Mouse (Mus musculus): ENCODE data around the gene Gm20773. TPM values are rescaled to one million over a fixed set of nuclear protein-coding genes. Genes with fewer than 3 reads are reported as not detected.

Gm20773 gene
- polyA plus RNA-seq (2014; fragmentation: Illumina TruSeq; extraction: RNeasy Lipid Tissue Mini Kit (QIAGEN cat#74804)), result not detected

DNA sequence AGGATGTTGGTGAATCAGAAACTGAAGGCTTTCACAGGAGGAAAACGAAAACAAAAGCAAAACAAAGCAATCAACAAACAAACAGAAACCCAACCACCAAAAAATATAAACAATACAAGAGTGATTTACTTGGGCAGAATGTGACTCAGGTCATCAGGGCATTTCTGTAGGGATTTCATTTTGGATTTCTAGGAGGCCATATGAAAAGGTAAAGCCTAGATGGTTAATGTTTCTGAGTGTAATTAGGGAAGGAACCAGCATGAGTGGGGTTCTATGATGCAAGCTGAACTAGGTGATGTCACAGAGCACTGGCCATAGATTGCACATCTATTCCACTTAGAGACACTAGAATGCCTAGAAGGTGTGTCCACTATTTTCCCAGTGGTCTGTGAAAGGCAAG lies at the start of gene Gm20773:
TSS of gene Gm20773 (plus strand) at position 301 of the 400 bp plus-strand sequence.

DNA sequence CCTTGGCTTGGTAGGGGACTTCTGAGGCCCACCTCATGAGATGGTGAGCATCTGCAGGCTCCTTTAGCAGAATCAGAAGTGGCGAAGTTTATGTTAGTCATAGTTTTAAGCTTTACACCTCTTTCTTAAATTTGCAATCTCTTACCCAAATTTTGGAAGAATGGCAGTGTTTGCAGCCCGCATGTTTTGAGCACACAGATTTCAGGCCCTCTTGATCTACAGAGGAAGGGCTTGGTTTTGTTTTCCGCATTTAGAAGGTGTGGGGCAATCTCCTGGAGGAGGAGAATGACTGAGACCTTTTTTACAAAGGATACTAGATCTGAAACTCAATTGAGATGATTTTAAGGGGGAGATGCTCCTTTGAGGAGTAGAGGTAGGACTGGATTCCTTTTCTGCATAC lies 28.3 kb upstream of the Gm20773 start, which contains the start of gene Gm21866:
TSS of gene Gm21866 (minus strand) at position 101 of the 400 bp plus-strand sequence.

Other genes with a start within 250 kb of the Gm20773 start
- not detected for gene Gm21440, start 241.6 kb upstream of the Gm20773 start, polyA plus RNA-seq (2014; fragmentation: Illumina TruSeq; extraction: RNeasy Lipid Tissue Mini Kit (QIAGEN cat#74804))
- gene Gm21454, start 241.6 kb upstream of the Gm20773 start, polyA plus RNA-seq (2014; fragmentation: Illumina TruSeq; extraction: RNeasy Lipid Tissue Mini Kit (QIAGEN cat#74804)), result not detected
- gene Gm21725, start 145.0 kb upstream of the Gm20773 start, polyA plus RNA-seq (2014; fragmentation: Illumina TruSeq; extraction: RNeasy Lipid Tissue Mini Kit (QIAGEN cat#74804)), result not detected
- not detected for gene Gm21866, start 28.4 kb upstream of the Gm20773 start, polyA plus RNA-seq (2014; fragmentation: Illumina TruSeq; extraction: RNeasy Lipid Tissue Mini Kit (QIAGEN cat#74804))

Data from ovary, adult 10 weeks (tissue).